12 mouse cellular contexts compared by ENCODE assay signal in genomic region chr1:120597271-120597670, GRCm38 (mm10). TPM values are rescaled to one million over a fixed set of nuclear protein-coding genes. Genes with fewer than 3 reads are reported as not detected.
A peak's percentile ranks its signal among the peaks of the same experiment; 100 is the strongest.
DNase-seq lines count a peak whose midpoint lies in the region; ATAC-seq and TF ChIP-seq lines count a peak whose summit lies in the region.
"Had no signal": no experiment of that assay in that cellular context is flagged by ENCODE, and none has a peak within 500 bp of the region (broad histone marks: within the 10 kb centered on the region; RNA-seq: fewer than 3 reads in every experiment).

No protein-coding gene starts in this region.

- TF ChIP-seq POLR2A in brain, embryonic 14.5 days (IDR thresholded peaks at IDR 0.05; ENCODE audit: borderline replicate concordance, extremely low read depth, insufficient read depth, insufficient read length, poor library complexity, severe bottlenecking) = no peak

- DNase-seq in 3T3-L1 (ENCODE audit: low read depth, low spot score) = peak; percentile 40
- peak; percentile 32 for DNase-seq in brain, embryonic 14.5 days (ENCODE audit: low read depth)
- no peak for DNase-seq in left cerebral cortex, adult 8-10 months (ENCODE audit: low spot score in 2 of 2)
- no peak for DNase-seq in left cerebral cortex, postnatal 25 days (ENCODE audit: low spot score in 2 of 2)
- DNase-seq in urinary bladder, postnatal 14 days (ENCODE audit: low spot score) = no peak

- under 1% methylated on average over 11 of the region's 11 CpGs for WGBS in hindbrain, embryonic 12.5 days
- under 1% methylated on average over 11 of the region's 11 CpGs for WGBS in midbrain, embryonic 12.5 days

- no peak for TF ChIP-seq CTCF in brain, embryonic 14.5 days (IDR thresholded peaks at IDR 0.05; ENCODE audit: borderline replicate concordance, extremely low read depth, insufficient read depth, insufficient read length)

- peak overlapping the region; percentile 29 for H3K4me3 ChIP-seq in hindbrain, embryonic 12.5 days
- peak overlapping the region; percentile 35 for H3K4me3 ChIP-seq in midbrain, embryonic 12.5 days

- no peaks in the 10 kb centered on the region for H3K36me3 ChIP-seq in hindbrain, embryonic 12.5 days
- no peaks in the 10 kb centered on the region for H3K36me3 ChIP-seq in midbrain, embryonic 12.5 days
- H3K36me3 ChIP-seq: lung, embryonic 15.5 days had no signal

- no peaks in the 10 kb centered on the region for H3K9me3 ChIP-seq in hindbrain, embryonic 12.5 days (replicated peaks)
- H3K9me3 ChIP-seq in midbrain, embryonic 12.5 days = no peaks in the 10 kb centered on the region
- H3K9me3 ChIP-seq: lung, embryonic 15.5 days had no signal

- H3K4me2 ChIP-seq in hindbrain, embryonic 12.5 days (replicated peaks) = peak overlapping the region; percentile 63
- peak overlapping the region; percentile 77 for H3K4me2 ChIP-seq in midbrain, embryonic 12.5 days (replicated peaks)

- ATAC-seq in hindbrain, embryonic 12.5 days (ENCODE audit: low FRiP score) = no peak
- ATAC-seq in midbrain, embryonic 12.5 days (ENCODE audit: low FRiP score, low read depth) = no peak

- H3K4me1 ChIP-seq in hindbrain, embryonic 12.5 days = 0 out of 2 replicates have a peak, but pooled peaks cover 6% of the 10 kb centered on the region
- H3K4me1 ChIP-seq in midbrain, embryonic 12.5 days = peaks cover 8% of the 10 kb centered on the region

- H3K27me3 ChIP-seq in hindbrain, embryonic 12.5 days = peaks cover 95% of the 10 kb centered on the region
- H3K27me3 ChIP-seq in midbrain, embryonic 12.5 days = peaks cover 100% of the 10 kb centered on the region

- intact Hi-C loops in left cerebral cortex, postnatal 25 days (cut with DNase I) = loop anchor here (5.0 kb wide), 2 partner anchors 455 to 730 kb away; no protein-coding TSS in a partner anchor

- no peak overlapping the region for H3K27ac ChIP-seq in hindbrain, embryonic 12.5 days
- 0 out of 2 replicates have a peak overlapping the region, but pooled peaks have one; percentile 3 for H3K27ac ChIP-seq in midbrain, embryonic 12.5 days (replicated peaks)
- H3K27ac ChIP-seq: kidney, postnatal 0 days; lung, embryonic 15.5 days had no signal

- H3K9ac ChIP-seq in hindbrain, embryonic 12.5 days = 0 out of 2 replicates have a peak overlapping the region, but pooled peaks have one; percentile 33
- H3K9ac ChIP-seq in midbrain, embryonic 12.5 days (replicated peaks) = peak overlapping the region; percentile 41; the same call in 1 of the 2 replicates
- H3K9ac ChIP-seq: lung, embryonic 15.5 days had no signal

RNA-seq across cellular contexts. Expression of gene En1, which starts 4.9 kb away (rescaled TPM):
- 7.4 and 17.2 TPM in 2 replicates for polyA plus RNA-seq in brain, embryonic 14.5 days (2012; rRNA removed)
- polyA plus RNA-seq in hindbrain, embryonic 12.5 days (2016; fragmentation: Nextera tagmentation; extraction: Ambion mirVana) = 7.5 and 8.8 TPM in 2 replicates
- polyA plus RNA-seq in midbrain, embryonic 12.5 days (2016; fragmentation: Nextera tagmentation; extraction: Ambion mirVana) = 7.3 and 10.3 TPM in 2 replicates
- not detected for total RNA-seq in left cerebral cortex, adult 8-10 months (2022)
- total RNA-seq in left cerebral cortex, postnatal 25 days (2021) = not detected
- total RNA-seq: heart, postnatal 25 days; monocyte, adult 5-6 weeks had no signal
- polyA plus RNA-seq: kidney, postnatal 0 days; lung, embryonic 15.5 days; stomach, embryonic 14.5 days had no signal

Comparison
In these comparisons a context has a peak if more than half of its experiments do, and no peak if none do; other contexts are left out.
1. DNase-seq: peak in 3T3-L1 (single experiment) and brain, embryonic 14.5 days (single experiment); none in left cerebral cortex, adult 8-10 months (0 of 2), left cerebral cortex, postnatal 25 days (0 of 2) and urinary bladder, postnatal 14 days (single experiment).